Mouse (Mus musculus): ENCODE data around the gene Bcl2l12. TPM values are rescaled to one million over a fixed set of nuclear protein-coding genes. Genes with fewer than 3 reads are reported as not detected.

Gene Bcl2l12
- polyA plus RNA-seq, 2 experiments, result 11.4 to 11.7 TPM

GRCm38 (mm10) chr7:45008411-45008810 lies 9.9 kb upstream of the Bcl2l12 start:
- peaks cover 4 to 6% of the 10 kb centered on the region in 2 experiments; a peak in 3 of 4 replicates for H3K4me1 ChIP-seq (replicated peaks; ENCODE audit: control insufficient read depth in 2 of 2, insufficient read depth in 2 of 2, low read length in 1 of 2)
- no peaks in the 10 kb centered on the region for H3K27me3 ChIP-seq (ENCODE audit: control insufficient read depth, insufficient read depth, low read length)
- ATAC-seq (ENCODE audit: insufficient read depth), result no peak
- no peak overlapping the region for H3K4me2 ChIP-seq (ENCODE audit: low read depth)
- TF ChIP-seq CTCF (IDR thresholded peaks at IDR 0.05; ENCODE audit: low read depth), result no peak
- TF ChIP-seq EP300 (IDR thresholded peaks at IDR 0.05; ENCODE audit: low read depth), result no peak
- H3K9ac ChIP-seq (replicated peaks), result no peak overlapping the region
- no peak for DNase-seq (ENCODE audit: low read depth in 3 of 3, low spot score in 3 of 3)
- no peaks in the 10 kb centered on the region for H3K9me3 ChIP-seq (ENCODE audit: control insufficient read depth, low read length)
- peaks cover 79% of the 10 kb centered on the region for H3K36me3 ChIP-seq (replicated peaks; ENCODE audit: control insufficient read depth, insufficient read depth, low read depth)
- WGBS (ENCODE audit: insufficient replicate concordance), result 89% methylated on average over 19 of the region's 19 CpGs
- no peak overlapping the region for H3K27ac ChIP-seq
- H3K4me3 ChIP-seq (ENCODE audit: insufficient read depth in 1 of 2, low read depth in 2 of 2, low read length in 2 of 2), result no peak overlapping the region

- no peak overlapping the region for H3K4me3 ChIP-seq (ENCODE audit: insufficient read depth in 1 of 2, low read depth in 2 of 2, low read length in 2 of 2)
- TF ChIP-seq CTCF (IDR thresholded peaks at IDR 0.05; ENCODE audit: low read depth) (no peak), EP300 (IDR thresholded peaks at IDR 0.05; ENCODE audit: low read depth) (no peak)
- H3K4me2 ChIP-seq (ENCODE audit: low read depth), result no peak overlapping the region
- DNase-seq (ENCODE audit: low read depth in 3 of 3, low spot score in 3 of 3) (no peak), ATAC-seq (ENCODE audit: insufficient read depth) (no peak)
- no peak overlapping the region for H3K27ac ChIP-seq
- H3K27me3 ChIP-seq (ENCODE audit: control insufficient read depth, insufficient read depth, low read length), result no peaks in the 10 kb centered on the region
- WGBS (ENCODE audit: insufficient replicate concordance), result 91% methylated on average over 30 of the region's 30 CpGs
- H3K36me3 ChIP-seq (replicated peaks; ENCODE audit: control insufficient read depth, insufficient read depth, low read depth), result peaks cover 83% of the 10 kb centered on the region
- H3K9ac ChIP-seq (replicated peaks), result no peak overlapping the region
- H3K4me1 ChIP-seq (replicated peaks; ENCODE audit: control insufficient read depth in 2 of 2, insufficient read depth in 2 of 2, low read length in 1 of 2), result peaks cover 0 to under 1% of the 10 kb centered on the region in 2 experiments; a peak in 1 of 4 replicates
- no peaks in the 10 kb centered on the region for H3K9me3 ChIP-seq (ENCODE audit: control insufficient read depth, low read length)
Observed at GRCm38 (mm10) chr7:45007846-45008245, 9.3 kb upstream of the Bcl2l12 start.

- Histone ChIP-seq H3K4me3 (ENCODE audit: insufficient read depth in 1 of 2, low read depth in 2 of 2, low read length in 2 of 2) (no peak overlapping the region), H3K9ac (replicated peaks) (no peak overlapping the region), H3K9me3 (ENCODE audit: control insufficient read depth, low read length) (no peaks in the 10 kb centered on the region), H3K27ac (no peak overlapping the region), H3K4me2 (ENCODE audit: low read depth) (no peak overlapping the region), H3K4me1 (replicated peaks; ENCODE audit: control insufficient read depth in 2 of 2, insufficient read depth in 2 of 2, low read length in 1 of 2) (no peaks in the 10 kb centered on the region), H3K36me3 (replicated peaks; ENCODE audit: control insufficient read depth, insufficient read depth, low read depth) (peaks cover 83% of the 10 kb centered on the region), H3K27me3 (ENCODE audit: control insufficient read depth, insufficient read depth, low read length) (no peaks in the 10 kb centered on the region)
- no peak for DNase-seq (ENCODE audit: low read depth in 3 of 3, low spot score in 3 of 3)
- TF ChIP-seq CTCF (IDR thresholded peaks at IDR 0.05; ENCODE audit: low read depth) (no peak), EP300 (IDR thresholded peaks at IDR 0.05; ENCODE audit: low read depth) (no peak)
- 92% methylated on average over 29 of the region's 29 CpGs for WGBS (ENCODE audit: insufficient replicate concordance)
- ATAC-seq (ENCODE audit: insufficient read depth), result no peak
Observed at GRCm38 (mm10) chr7:45007141-45007540, 8.6 kb upstream of the Bcl2l12 start.

- DNase-seq (ENCODE audit: low read depth in 3 of 3, low spot score in 3 of 3) (no peak), ATAC-seq (ENCODE audit: insufficient read depth) (no peak)
- Histone ChIP-seq H3K4me1 (replicated peaks; ENCODE audit: control insufficient read depth in 2 of 2, insufficient read depth in 2 of 2, low read length in 1 of 2) (no peaks in the 10 kb centered on the region), H3K4me2 (ENCODE audit: low read depth) (no peak overlapping the region), H3K4me3 (ENCODE audit: insufficient read depth in 1 of 2, low read depth in 2 of 2, low read length in 2 of 2) (no peak overlapping the region), H3K36me3 (replicated peaks; ENCODE audit: control insufficient read depth, insufficient read depth, low read depth) (peaks cover 81% of the 10 kb centered on the region), H3K27ac (no peak overlapping the region), H3K9ac (replicated peaks) (no peak overlapping the region), H3K27me3 (ENCODE audit: control insufficient read depth, insufficient read depth, low read length) (no peaks in the 10 kb centered on the region), H3K9me3 (ENCODE audit: control insufficient read depth, low read length) (no peaks in the 10 kb centered on the region)
- WGBS (ENCODE audit: insufficient replicate concordance), result 88% methylated on average over 12 of the region's 12 CpGs
- no peak for TF ChIP-seq EP300 (IDR thresholded peaks at IDR 0.05; ENCODE audit: low read depth)
- TF ChIP-seq CTCF (IDR thresholded peaks at IDR 0.05; ENCODE audit: low read depth), result no peak
Observed at GRCm38 (mm10) chr7:45006503-45006902, 8.0 kb upstream of the Bcl2l12 start.

DNA sequence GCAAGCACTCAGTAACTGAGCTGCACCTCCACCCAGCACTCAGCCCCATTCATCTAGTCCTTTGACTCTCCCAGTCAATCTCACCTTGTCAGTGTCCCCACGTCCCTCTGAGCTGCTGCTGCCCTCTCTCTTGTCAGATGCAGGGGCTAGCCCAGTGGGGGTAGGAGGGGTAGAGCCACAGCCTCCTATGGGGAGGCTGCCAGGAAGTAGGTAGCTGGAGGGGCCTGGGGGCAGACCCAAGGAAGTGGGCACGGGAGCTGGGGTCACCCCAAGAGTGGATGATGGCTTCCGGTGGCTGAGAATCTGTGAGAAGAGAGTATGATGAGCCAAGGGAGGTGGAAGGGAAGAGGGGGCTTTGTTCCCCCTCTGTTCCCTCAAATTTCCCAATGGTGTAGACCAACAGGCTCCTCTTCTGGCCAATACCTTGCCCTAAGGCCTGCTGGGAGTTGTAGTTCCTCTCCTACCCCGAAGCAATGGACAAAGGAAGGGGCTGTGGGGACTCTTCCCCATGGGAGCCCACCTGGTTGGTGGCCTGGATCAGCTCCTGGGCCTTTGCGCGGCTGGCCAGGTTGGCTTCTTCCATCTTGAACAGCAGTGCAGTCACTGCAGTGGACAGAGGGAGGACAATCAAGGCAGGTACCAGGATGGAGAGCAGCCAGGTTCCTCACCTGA lies 6.9 kb upstream of the Bcl2l12 start:
- no peaks in the 10 kb centered on the region for H3K9me3 ChIP-seq (ENCODE audit: control insufficient read depth, low read length)
- no peak for TF ChIP-seq CTCF (IDR thresholded peaks at IDR 0.05; ENCODE audit: low read depth)
- no peak for TF ChIP-seq EP300 (IDR thresholded peaks at IDR 0.05; ENCODE audit: low read depth)
- DNase-seq (ENCODE audit: low read depth in 3 of 3, low spot score in 3 of 3) (no peak), ATAC-seq (ENCODE audit: insufficient read depth) (no peak)
- H3K36me3 ChIP-seq (replicated peaks; ENCODE audit: control insufficient read depth, insufficient read depth, low read depth), result peaks cover 85% of the 10 kb centered on the region
- H3K4me2 ChIP-seq (ENCODE audit: low read depth), result no peak overlapping the region
- H3K4me3 ChIP-seq (ENCODE audit: insufficient read depth in 1 of 2, low read depth in 2 of 2, low read length in 2 of 2), result no peak overlapping the region
- H3K9ac ChIP-seq (replicated peaks), result no peak overlapping the region
- H3K27ac ChIP-seq, result no peak overlapping the region
- H3K4me1 ChIP-seq (replicated peaks; ENCODE audit: control insufficient read depth in 2 of 2, insufficient read depth in 2 of 2, low read length in 1 of 2), result no peaks in the 10 kb centered on the region
- 82% methylated on average over 6 of the region's 6 CpGs for WGBS (ENCODE audit: insufficient replicate concordance)
- H3K27me3 ChIP-seq (ENCODE audit: control insufficient read depth, insufficient read depth, low read length), result no peaks in the 10 kb centered on the region

All from liver, embryonic 14.5 days (tissue).